Mouse (Mus musculus) layer of hippocampus, postnatal 36 days (tissue): ENCODE measurements around the gene Rtkn. TPM values are rescaled to one million over a fixed set of nuclear protein-coding genes. Genes with fewer than 3 reads are reported as not detected.

ENCODE experiments used
- DNase-seq, 2 experiments: peaks; one replicate each; pipeline ENCODE4 v3.0.0; 2022
- total RNA-seq, 2 experiments: library from RNA; stranded (reverse); gene quantifications; 2 replicates each; pipeline ENCODE4 v1.2.3; 2021

Rtkn gene
- 10 to 100 TPM; 75.9 to 90.3 TPM for total RNA-seq

- DNase-seq, result peak in 1 of 2 experiments; percentile 2
Observed at GRCm38 (mm10) chr6:83134951-83135513, at the start of gene Rtkn. Gene Rtkn, plus strand, starts transcription at chr6:83135463.

GRCm38 (mm10) chr6:83086121-83087035, 48.9 kb upstream of the Rtkn start, which contains the start of gene Lbx2:
Gene Lbx2, plus strand, starts transcription at chr6:83086367.
- DNase-seq, result no peak

- no peak for DNase-seq
Observed at GRCm38 (mm10) chr6:83087205-83087925, 47.9 kb upstream of the Rtkn start.

- no peak for DNase-seq
Observed at GRCm38 (mm10) chr6:83087926-83088260, 47.4 kb upstream of the Rtkn start.

GRCm38 (mm10) chr6:83092416-83093127, 42.7 kb upstream of the Rtkn start:
- no peak for DNase-seq

DNA sequence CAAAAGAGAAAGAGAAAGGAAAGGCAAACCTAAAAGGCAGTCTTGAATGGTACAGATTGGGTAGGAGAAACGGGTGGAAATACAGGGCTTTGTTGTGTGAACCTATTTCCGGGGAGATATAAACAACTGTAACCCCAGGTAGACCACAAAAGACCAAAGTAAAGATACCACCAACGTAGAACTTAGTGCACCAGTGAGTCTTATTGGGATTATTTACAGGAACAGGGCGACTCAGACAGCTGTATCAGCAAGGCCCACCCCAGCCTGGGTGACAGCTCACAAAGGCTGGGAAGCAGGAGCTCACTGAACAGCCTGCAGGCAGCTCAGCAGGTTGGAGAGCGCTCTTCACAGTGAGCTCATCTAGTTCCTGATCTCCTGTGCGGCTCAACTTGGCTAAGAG, 39.3 kb upstream of the Rtkn start:
- no peak for DNase-seq

- no peak for DNase-seq
Observed at GRCm38 (mm10) chr6:83098411-83098810, 36.9 kb upstream of the Rtkn start.

DNA sequence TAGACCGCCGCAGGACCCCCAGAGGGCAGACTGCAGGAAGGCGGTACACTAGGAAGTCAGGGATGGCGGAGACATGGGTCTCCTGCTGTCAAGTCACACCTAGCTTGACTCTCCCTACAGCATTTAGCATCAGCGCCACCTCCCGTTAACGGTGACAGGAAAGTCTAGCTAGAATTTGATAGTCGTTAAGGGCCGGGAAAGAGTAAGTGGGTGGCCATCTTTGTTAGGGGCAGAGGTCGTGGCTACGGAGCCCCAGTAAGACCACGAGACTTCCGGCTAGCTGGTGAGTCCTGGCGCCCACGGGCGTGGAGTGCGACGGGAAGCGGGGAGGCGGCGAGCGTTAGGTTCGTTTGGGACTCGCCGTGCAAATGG, 34.0 kb upstream of the Rtkn start, which contains the start of the genes Ccdc142 and Gm42688:
Gene Ccdc142 (plus strand): TSS at position 286 of the 372 bp plus-strand sequence.
Gene Gm42688 (plus strand): TSS at position 302 of the 372 bp plus-strand sequence.
- DNase-seq, result peak; percentile 84 to 86

- peak; percentile 54 to 67 for DNase-seq
Observed at GRCm38 (mm10) chr6:83101688-83102556, 33.3 kb upstream of the Rtkn start.

DNA sequence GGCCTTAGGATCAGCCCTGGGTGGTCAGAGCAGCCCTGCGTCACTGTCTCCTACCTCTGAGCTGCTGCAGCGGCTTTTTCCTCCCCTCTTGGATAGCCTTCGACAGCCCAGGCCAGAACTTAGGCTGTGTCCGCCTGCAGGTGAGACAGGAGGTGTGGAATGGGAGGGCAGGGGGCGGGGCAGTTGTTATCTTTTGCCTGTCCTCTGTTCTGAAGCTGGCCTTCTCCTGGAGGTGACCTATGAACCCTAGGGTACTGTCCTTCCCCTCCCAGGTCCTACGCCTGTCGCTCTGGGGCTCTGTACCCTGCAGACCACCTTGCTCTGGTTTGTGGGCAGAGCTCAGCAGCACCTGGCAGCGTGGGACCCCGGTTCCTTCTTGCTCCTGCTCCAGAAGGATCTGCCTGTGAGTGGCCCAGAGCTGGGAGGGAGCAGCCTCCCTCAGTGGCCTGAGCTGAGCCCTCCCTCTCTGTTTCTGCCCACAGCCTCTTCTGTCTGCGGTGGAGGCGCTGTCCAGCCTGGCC, 32.1 kb upstream of the Rtkn start:
- DNase-seq, result peak in 1 of 2 experiments; percentile 18

DNA sequence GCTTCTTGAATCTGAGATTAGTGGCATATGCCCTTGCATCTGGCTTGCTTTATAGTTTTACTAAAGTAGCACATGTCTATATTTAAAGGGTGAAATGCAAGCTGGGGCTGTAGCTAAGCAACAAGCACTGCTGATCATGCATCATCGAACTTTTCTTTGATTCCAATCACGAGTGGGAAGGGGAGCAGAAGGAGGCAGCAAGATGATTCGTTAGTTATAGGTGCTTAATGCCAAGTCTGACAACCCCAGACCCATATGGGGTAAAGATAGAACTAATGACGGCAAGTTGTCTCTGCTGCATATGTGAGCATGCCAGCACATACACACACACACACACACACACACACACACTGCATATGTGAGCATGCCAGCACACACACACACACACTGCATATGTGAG, 31.1 kb upstream of the Rtkn start:
- peak; percentile 30 to 33 for DNase-seq

- peak; percentile 40 to 55 for DNase-seq
Observed at GRCm38 (mm10) chr6:83107566-83108400, 27.5 kb upstream of the Rtkn start.

DNA sequence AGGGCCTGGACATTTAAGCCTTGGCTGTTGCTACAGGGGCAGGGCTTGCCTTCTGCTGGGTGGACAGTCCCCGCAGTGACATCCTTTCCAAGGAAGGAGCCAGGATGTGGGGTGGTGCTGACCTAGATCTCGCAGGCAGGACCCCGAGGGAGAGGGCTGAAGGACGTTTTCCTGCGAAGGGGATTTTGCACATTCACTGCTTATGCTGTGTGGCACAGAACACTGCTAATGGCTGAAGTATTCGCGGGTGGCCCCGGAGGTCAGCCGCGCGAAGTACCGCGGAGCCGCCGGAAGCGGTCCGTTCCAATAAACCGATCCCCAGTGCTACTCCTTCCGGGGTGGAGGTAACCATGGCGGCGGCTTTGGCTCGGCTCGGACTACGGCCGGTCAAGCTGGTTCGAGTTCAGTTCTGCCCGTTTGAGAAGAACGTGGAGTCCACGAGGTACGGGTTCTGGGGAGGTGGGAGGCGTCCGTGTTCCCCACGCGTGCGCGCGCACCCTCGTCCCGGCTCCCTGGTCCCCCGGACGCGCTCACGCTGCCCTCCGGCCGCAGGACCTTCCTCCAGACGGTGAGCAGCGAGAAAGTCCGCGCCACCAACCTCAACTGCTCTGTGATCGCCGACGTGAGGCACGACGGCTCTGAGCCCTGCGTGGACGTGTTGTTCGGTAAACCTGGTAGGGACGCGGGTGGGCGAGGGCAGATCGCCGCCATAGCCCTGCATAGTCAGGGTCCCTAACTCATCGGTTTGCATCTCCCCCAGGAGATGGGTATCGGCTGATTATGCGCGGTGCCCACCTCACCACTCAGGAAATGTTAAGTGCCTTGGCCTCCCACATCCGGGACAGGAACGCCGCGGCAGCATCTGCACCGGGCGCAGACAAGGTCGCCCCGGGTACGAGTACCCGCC, 26.2 kb upstream of the Rtkn start, which contains the start of gene Mrpl53:
Gene Mrpl53 (plus strand): TSS at position 279 of the 907 bp plus-strand sequence.
- DNase-seq, result peak; percentile 81 to 83

DNA sequence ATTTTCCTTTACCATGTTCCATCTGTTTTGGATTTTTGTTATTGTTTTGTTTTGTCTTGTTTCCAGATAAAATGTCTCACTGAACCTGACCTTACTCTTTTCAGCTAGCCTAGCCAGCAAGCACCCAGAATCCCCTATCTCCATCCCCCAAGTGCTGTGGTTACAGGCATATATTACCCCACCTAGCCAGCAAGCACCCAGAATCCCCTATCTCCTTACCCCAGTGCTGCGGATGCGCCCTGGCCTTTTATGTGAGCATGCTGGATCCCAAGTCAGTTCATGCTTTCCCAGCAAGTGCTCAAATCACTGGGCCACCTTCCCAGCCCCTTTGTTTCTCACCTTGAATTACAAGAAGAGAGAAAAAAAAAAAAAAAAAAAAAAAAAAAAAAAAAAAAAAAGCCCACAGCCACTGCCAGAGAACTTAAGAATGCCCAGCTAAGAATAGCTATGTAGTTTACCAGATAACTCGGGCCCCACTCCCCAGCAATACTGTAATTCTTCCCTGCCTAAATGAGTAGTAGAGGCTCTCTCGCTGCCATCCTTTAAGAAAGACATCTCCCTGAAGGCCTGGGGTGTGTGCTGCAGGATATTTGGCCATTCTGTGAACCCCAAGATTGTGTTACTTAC, 23.6 kb upstream of the Rtkn start:
- no peak for DNase-seq

DNA sequence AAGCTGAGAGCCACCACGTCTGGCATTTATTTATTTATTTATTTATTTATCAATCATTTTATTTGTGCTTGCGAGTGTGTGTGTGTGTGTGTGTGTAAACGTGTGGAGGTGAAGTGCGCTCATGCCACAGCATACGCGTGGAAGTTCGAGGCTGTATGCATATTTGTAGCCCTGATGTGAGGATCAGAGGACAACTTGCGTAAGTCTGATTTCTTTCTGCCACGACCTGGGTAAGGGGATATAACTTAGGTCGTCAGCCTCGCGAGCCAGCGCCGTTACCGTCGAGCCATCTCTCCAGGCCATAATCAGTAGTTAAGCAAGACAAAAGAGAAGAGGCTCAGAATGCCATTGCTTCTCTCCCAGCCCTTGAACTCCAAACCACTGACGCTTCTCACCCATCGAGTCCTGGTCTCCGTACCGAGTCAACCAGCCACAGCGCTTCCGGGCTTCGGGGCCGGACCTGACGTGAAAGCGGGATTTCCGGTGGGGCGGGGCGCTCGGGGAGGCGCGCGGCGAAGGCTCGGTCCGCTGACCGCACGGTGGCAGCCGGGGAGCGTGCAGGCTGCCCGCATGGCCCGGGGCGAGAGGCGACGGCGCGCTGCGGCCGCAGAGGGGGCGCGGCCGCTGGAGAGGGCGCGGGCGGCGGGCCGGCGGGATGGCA, 20.1 kb upstream of the Rtkn start, which contains the start of gene Mogs:
Gene Mogs (plus strand): TSS at position 486 of the 661 bp plus-strand sequence.
- peak; percentile 91 for DNase-seq

DNA sequence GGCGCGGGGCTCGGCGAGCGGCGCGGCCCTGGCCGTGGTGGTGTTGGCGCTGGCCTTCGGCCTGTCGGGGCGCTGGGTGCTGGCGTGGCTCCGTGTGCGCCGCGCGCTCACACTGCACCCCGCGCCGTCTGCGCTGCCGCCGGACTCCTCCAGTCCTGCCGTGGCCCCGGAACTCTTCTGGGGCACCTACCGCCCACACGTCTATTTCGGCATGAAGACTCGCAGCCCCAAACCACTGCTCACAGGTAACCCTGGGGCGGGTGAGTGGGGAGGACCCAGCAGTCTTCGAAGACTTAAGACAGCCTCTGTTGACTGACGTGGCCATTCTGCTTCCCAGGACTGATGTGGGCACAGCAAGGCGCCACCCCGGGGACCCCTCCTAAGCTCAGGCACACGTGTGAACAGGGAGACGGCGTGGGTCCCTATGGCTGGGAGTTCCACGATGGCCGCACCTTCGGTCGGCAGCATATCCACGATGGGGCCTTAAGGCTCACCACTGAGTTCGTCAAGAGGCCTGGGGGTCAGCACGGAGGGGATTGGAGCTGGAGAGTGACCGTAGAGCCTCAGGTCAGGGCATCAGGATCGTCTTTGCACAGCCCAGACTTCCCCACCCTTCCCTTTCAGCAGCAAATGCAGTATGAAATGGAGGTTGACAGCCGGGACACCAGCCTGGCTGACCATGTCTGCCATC, 19.4 kb upstream of the Rtkn start:
- DNase-seq, result peak; percentile 19 to 20
